Mouse (Mus musculus) bone marrow macrophage, adult 2 months (primary cell): ENCODE results near the gene Pip5k1b.

Source experiments
- CTCF ChIP-seq: IDR thresholded peaks from 2 replicates; pipeline ENCODE4 v1.5.1; 2012; ENCODE audit warnings: low read depth, mild to moderate bottlenecking, low read length, moderate library complexity
- POLR2A ChIP-seq: IDR thresholded peaks from 2 replicates; pipeline ENCODE4 v1.6.1; 2012; ENCODE audit warnings: mild to moderate bottlenecking, low read depth, low read length, borderline replicate concordance

- TF ChIP-seq CTCF (no peak), POLR2A (no peak)
These were observed 274.2 kb downstream of the Pip5k1b start for GRCm38 (mm10) chr19:24281288-24281980.
